Mouse (Mus musculus) heart, postnatal 0 days (tissue): ENCODE data around the gene Tmem274. TPM values are rescaled to one million over a fixed set of nuclear protein-coding genes. Genes with fewer than 3 reads are reported as not detected.

Source experiments
- ATAC-seq: fragments of 200-750 bp; cut with Nextera tagmentation; 2 replicates; pipeline ENCODE4 v1.8.0; 2017; ENCODE audit warnings: low read depth, moderate number of reproducible peaks, moderate library complexity; ENCODE audit not compliant: insufficient read depth
- DNase-seq: peaks from one replicate; pipeline ENCODE4 v3.0.0-alpha.2; 2016; ENCODE audit warnings: low spot score
- H3K27ac ChIP-seq: fragments of 300-500 bp; sonication (generic); 2 replicates; pipeline ENCODE4 v1.5.1; 2014; ENCODE audit warnings: low read depth, mild to moderate bottlenecking
- H3K27me3 ChIP-seq: fragments of 300-500 bp; sonication (generic); 2 replicates; pipeline ENCODE4 v1.6.1; 2014; ENCODE audit warnings: low read length, mixed read lengths; ENCODE audit not compliant: control insufficient read depth, insufficient read depth
- H3K36me3 ChIP-seq: fragments of 300-500 bp; sonication (generic); replicated peaks from 2 replicates; pipeline ENCODE4 v1.6.1; 2014; ENCODE audit warnings: low read length, mixed read lengths; ENCODE audit not compliant: control insufficient read depth, insufficient read depth
- H3K4me1 ChIP-seq: fragments of 300-500 bp; sonication (generic); 2 replicates; pipeline ENCODE4 v1.6.1; 2014; ENCODE audit warnings: antibody characterized with exemption; ENCODE audit not compliant: control insufficient read depth, insufficient read depth
- H3K4me2 ChIP-seq: fragments of 300-500 bp; sonication (generic); 2 replicates; pipeline ENCODE4 v1.6.1; 2014; ENCODE audit warnings: low read depth, mild to moderate bottlenecking, low read length, moderate library complexity
- H3K4me3 ChIP-seq: fragments of 300-500 bp; sonication (generic); 2 replicates; pipeline ENCODE4 v1.5.1; 2014; ENCODE audit warnings: low read depth, low read length
- H3K9ac ChIP-seq: fragments of 300-500 bp; sonication (generic); replicated peaks from 2 replicates; pipeline ENCODE4 v1.6.1; 2014; ENCODE audit warnings: low read depth, low read length, mixed read lengths
- H3K9me3 ChIP-seq: fragments of 300-500 bp; sonication (generic); replicated peaks from 2 replicates; pipeline ENCODE4 v1.6.1; 2016; ENCODE audit warnings: low read length; ENCODE audit not compliant: control insufficient read depth
- CTCF ChIP-seq: IDR thresholded peaks from 2 replicates; pipeline ENCODE4 v1.5.1; 2016; ENCODE audit warnings: antibody characterized with exemption, control low read depth, low read depth
- EP300 ChIP-seq: IDR thresholded peaks from 2 replicates; pipeline ENCODE4 v1.6.1; 2016; ENCODE audit warnings: antibody characterized with exemption, low read depth
- WGBS: fragments of 180-500 bp; shearing (Covaris S2); extraction: QIAGEN DNeasy Blood & Tissue Kit; methylation state at CpG from one replicate; pipeline ENCODE4 v1.1.7; 2014; 5-methylcytosine and 5-hydroxymethylcytosine counted together
- polyA plus RNA-seq: library from polyadenylated mRNA; unstranded; fragments of >200 nt; fragmentation: Nextera tagmentation; extraction: Ambion mirVana; gene quantifications from 2 replicates; pipeline ENCODE4 v1.2.1, GENCODE M21; 2015
- total RNA-seq: library from RNA; depleted of rRNA; stranded (reverse); fragments of >200 nt; gene quantifications from 2 replicates; pipeline ENCODE4 v1.2.3, GENCODE M21; 2014; ENCODE audit warnings: low replicate concordance

Gene Tmem274
- total and polyA plus RNA-seq, 2 experiments from 2014 or later: 0.19 TPM; not detected in 1

DNA sequence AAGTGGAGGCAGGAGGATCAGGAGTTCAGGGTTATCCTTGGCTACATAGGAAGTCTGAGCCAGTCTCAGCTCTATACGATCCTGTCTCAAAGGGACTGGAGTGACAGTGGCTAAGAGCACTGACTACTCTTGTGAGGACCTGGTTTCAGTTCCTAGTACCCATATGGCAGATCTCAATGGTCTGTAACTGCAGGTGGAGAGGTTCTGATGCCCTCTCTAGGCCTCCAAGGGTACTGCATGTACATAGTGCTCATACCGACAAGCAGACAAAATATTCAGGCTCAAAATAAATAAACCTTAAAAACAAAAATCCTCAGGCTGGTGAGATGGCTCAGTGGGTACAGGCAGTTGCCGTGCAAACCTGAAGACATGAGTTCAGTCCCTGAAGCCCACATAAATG lies 14.0 kb downstream of the Tmem274 start:
- Histone ChIP-seq H3K9me3 (no peaks in the 10 kb centered on the region), H3K4me3 (no peak overlapping the region), H3K36me3 (peaks cover 85% of the 10 kb centered on the region), H3K27me3 (no peaks in the 10 kb centered on the region), H3K4me2 (no peak overlapping the region), H3K9ac (no peak overlapping the region), H3K4me1 (peaks cover 4% of the 10 kb centered on the region; the same call in 1 of the 2 replicates), H3K27ac (no peak overlapping the region)
- DNase-seq (no peak), ATAC-seq (no peak)
- WGBS: 100% methylated on average over 3 of the region's 3 CpGs
- TF ChIP-seq EP300 (no peak), CTCF (no peak)

DNA sequence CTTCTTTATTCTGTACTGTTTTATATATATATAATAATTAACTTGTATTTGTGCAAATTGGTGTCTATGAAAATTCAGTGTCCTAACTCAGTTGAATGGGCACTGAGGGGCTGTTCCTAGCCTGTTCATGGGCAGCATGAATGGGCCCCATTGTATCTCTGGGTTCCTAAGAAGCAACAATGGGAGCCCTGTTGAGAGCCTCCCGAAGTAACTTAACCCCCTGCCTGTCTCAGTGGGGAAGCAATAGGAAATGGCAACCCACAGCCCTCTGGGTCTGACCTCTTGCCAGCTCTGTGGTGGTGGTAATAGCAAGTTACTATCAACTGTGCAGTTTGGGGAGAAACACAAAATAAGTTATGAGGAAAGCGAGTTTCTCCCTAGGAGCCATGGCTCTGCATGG lies 19.4 kb downstream of the Tmem274 start:
- Histone ChIP-seq H3K4me2 (no peak overlapping the region), H3K4me3 (no peak overlapping the region), H3K36me3 (peaks cover 77% of the 10 kb centered on the region), H3K27me3 (no peaks in the 10 kb centered on the region), H3K9ac (no peak overlapping the region), H3K9me3 (no peaks in the 10 kb centered on the region), H3K4me1 (no peaks in the 10 kb centered on the region), H3K27ac (no peak overlapping the region)
- TF ChIP-seq EP300: no peak
- no peak for TF ChIP-seq CTCF
- WGBS: 88% methylated on average over 2 of the region's 2 CpGs
- no peak for DNase-seq
- ATAC-seq: no peak

DNA sequence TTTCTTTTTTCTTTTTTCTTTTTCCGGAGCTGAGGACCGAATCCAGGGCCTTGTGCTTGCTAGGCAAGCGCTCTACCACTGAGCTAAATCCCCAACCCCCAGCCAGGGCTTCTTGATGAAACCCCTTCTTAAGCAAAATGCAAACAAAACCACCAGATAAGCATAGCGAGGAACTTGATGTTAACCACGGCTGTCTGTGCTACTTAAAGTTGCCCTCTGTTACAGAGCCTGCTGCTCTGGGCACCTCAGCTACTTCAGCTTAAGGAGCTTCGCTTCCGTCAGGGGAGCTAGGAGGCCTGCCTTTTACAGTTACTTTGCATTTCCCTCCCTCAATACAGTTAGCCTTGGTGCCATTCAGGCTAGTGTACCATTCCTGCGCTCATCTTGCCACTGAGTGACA lies 21.7 kb downstream of the Tmem274 start:
- Histone ChIP-seq H3K4me1 (no peaks in the 10 kb centered on the region), H3K4me2 (no peak overlapping the region), H3K27ac (no peak overlapping the region), H3K27me3 (no peaks in the 10 kb centered on the region), H3K36me3 (peaks cover 76% of the 10 kb centered on the region), H3K9me3 (no peaks in the 10 kb centered on the region), H3K4me3 (no peak overlapping the region), H3K9ac (no peak overlapping the region)
- DNase-seq: no peak
- WGBS: 80% methylated on average over 8 of the region's 8 CpGs
- no peak for TF ChIP-seq CTCF
- TF ChIP-seq EP300: no peak
- no peak for ATAC-seq

DNA sequence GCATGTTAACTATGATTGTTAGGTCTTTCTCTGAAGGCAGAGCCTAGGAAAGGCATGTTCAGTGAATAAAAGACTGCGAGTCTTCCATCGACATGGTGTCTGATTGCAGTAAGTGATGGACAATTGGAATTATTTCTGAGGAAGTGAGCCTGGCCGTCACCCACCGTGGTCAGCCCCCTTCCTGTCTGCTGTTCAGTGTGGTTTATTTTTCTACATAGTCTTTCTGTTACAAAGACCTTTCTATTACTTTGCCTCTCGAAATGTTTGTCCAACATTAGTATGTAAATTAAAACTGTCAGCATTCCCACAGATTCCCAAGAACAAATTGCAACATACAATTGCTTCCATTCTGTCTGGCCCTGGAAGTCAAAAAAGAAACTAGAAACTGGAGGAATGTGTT lies 22.6 kb downstream of the Tmem274 start:
- no peak for ATAC-seq

DNA sequence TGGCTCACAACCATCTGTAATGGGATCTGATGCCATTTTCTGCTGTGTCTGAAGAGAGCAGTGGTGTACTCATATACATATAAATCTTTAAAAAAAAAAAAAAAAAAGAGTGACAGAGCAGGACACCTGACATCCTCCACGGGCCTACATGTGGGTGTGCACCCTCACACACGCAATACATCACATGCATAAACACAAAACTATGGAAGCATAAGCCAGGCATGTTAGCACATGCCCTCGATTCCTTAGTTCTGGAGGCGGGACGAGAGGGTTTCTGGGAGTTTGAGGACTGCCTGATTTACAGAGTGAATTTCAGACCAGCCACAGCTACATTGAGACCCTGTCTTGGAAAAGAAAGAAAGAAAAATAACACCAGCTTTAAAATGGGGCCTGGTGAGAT lies 27.2 kb downstream of the Tmem274 start:
- Histone ChIP-seq H3K9me3 (no peaks in the 10 kb centered on the region), H3K27ac (no peak overlapping the region), H3K4me2 (no peak overlapping the region), H3K9ac (no peak overlapping the region), H3K4me3 (no peak overlapping the region), H3K27me3 (no peaks in the 10 kb centered on the region), H3K4me1 (no peaks in the 10 kb centered on the region), H3K36me3 (peaks cover 29% of the 10 kb centered on the region)
- ATAC-seq (no peak), DNase-seq (no peak)
- 84% methylated on average over 5 of the region's 5 CpGs for WGBS
- TF ChIP-seq EP300 (no peak), CTCF (no peak)

More for the DNA sequence above, 22.6 kb downstream of the Tmem274 start:
- H3K36me3 ChIP-seq: peaks cover 67% of the 10 kb centered on the region
- WGBS: 76% methylated on average over 5 of the region's 5 CpGs
- H3K9me3 ChIP-seq: no peaks in the 10 kb centered on the region
- H3K27me3 ChIP-seq: no peaks in the 10 kb centered on the region
- H3K27ac ChIP-seq: no peak overlapping the region
- no peak overlapping the region for H3K4me2 ChIP-seq
- no peaks in the 10 kb centered on the region for H3K4me1 ChIP-seq
- no peak overlapping the region for H3K4me3 ChIP-seq
- no peak for DNase-seq
- no peak overlapping the region for H3K9ac ChIP-seq
- no peak for TF ChIP-seq CTCF
- no peak for TF ChIP-seq EP300

DNA sequence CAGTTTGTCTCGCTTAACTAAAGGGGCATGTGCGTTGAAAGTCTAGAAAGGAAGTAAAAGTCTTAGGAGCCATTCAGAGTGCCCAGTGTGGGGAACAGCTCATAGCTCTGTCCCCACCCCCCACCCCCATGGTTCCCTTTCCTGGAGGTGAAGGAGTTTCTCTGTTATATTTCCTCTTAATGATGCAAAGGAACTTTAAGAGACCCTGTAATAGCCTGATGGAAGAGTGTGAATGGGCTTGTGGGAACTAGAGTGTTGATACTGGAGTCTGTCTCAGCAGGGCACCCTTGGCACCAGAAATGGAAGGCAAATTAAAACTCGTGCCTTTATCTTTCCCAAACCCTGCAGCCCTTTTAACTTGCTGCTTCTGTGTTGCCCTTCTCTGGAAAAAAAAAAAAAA lies 27.7 kb downstream of the Tmem274 start:
- ATAC-seq: no peak
- 37% methylated on average over 3 of the region's 3 CpGs for WGBS
- no peak overlapping the region for H3K27ac ChIP-seq
- H3K36me3 ChIP-seq: peaks cover 24% of the 10 kb centered on the region
- H3K4me2 ChIP-seq: no peak overlapping the region
- H3K9ac ChIP-seq: no peak overlapping the region
- H3K27me3 ChIP-seq: no peaks in the 10 kb centered on the region
- TF ChIP-seq EP300 (no peak), CTCF (no peak)
- H3K4me3 ChIP-seq: no peak overlapping the region
- H3K4me1 ChIP-seq: no peaks in the 10 kb centered on the region
- no peak for DNase-seq
- H3K9me3 ChIP-seq: no peaks in the 10 kb centered on the region
